Mouse (Mus musculus) yolk sac, embryonic 10.5 days (tissue): ENCODE data around the gene Hmx2.
A peak's percentile ranks its signal among the peaks of the same experiment; 100 is the strongest.

Source experiments
- DNase-seq: peaks from one replicate; pipeline ENCODE4 v3.0.0-alpha.2; 2017; ENCODE audit warnings: low spot score

Gene Hmx2

DNA sequence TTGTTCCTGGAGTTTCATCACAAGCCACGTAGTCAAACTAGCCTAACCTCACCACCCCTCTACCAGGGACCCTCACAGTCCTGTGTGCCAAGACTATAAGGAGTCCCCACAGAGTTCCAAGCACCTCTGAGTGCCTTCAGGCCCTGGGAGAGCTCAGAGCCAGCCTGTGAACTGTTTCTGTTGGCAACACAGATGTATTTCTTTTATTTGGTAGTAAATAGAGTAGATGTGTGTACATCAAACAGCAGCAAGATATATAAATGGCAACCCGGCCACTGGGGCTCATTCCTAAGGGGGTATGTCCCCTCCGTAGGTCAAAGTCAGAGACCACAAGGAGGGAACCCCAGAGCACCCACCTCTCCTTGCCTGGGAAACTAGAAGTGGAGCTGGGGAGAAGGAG lies at the start of gene Hmx2:
Hmx2 (plus strand) TSS at position 301 of the 400 bp plus-strand sequence.
- no peak for DNase-seq

DNA sequence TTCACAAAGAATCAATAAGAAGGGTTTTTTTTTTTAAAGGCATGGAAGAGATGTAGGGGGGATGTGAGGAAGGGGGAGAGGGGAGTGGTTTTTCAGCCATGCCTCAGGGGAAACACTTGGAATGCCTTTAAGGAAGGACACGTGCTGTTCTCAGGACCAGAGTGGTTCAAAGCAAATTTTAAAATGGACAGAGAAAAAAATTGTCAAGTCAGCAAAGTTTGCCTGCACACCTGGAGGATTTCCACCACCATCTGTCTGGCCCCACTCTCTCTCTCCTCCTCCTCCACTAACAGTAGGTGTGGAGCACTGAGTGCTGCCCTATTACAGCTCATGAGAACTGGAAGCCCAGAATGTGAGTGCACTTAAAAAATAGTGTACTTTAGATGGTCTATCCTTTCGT lies 44.8 kb upstream of the Hmx2 start:
- DNase-seq = no peak

DNA sequence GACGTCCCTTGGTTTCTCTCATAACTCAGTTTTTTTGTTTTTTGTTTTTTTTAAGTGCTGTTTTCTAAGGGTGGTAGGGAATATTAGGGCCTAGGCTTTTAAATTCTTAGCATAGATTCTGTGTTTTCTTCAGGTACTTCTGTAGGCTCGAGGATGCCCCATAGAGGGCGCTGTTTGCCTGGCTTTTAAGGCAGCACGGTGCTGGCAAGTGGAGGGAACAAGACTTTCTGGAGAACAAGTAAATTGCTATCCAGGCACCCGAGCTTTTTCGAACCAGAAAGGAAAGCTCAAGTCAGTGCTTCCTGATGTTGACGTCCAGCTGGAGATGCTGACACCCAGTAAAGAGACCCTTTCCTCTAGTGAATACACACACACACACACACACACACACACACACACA lies 8.6 kb upstream of the Hmx2 start:
- peak; percentile 56 for DNase-seq

DNA sequence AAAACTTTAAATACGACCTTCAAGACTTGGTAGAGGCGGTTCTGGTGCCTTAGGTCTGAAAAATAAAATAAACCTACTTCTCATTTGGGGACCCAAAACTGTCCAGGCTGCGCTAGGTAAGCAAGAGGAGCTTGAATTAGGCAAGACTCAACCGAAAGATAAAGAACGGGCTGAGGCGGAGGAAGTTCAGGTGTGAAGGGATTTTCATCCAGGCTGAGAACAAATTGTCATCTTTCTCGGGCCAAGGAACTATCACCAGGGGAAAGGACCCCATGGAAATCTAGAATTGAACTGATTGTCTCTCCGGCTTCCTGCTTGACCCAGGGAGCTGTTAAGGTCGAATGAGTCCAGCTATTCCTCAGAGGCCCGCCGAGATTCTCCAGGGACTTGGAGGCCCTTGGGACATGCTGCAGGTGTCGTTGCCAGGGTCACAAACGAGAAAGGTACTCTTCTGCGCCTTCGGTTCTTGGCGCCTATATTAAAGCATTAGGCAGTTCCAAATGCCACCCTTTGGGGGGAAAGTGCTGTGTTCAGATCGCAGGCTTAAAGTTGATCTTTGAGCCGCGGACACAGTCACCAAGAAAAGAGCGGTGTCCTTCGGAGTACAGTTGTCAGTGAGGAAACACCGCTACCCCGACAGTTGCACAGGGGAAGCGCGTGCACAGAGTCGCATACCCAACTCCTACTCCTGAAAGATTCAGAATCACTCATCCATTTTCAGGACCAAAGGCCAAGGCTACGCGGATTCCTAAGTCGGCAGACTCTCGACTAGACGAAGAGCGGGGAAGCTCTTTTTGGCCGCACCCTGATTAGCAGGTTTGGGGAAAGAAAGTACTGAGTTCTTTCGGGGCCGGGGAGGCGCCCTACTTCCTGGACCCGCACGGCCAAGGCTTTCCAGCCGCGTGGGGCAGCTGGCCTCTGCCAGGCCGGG lies 7.1 kb upstream of the Hmx2 start:
- no peak for DNase-seq

DNA sequence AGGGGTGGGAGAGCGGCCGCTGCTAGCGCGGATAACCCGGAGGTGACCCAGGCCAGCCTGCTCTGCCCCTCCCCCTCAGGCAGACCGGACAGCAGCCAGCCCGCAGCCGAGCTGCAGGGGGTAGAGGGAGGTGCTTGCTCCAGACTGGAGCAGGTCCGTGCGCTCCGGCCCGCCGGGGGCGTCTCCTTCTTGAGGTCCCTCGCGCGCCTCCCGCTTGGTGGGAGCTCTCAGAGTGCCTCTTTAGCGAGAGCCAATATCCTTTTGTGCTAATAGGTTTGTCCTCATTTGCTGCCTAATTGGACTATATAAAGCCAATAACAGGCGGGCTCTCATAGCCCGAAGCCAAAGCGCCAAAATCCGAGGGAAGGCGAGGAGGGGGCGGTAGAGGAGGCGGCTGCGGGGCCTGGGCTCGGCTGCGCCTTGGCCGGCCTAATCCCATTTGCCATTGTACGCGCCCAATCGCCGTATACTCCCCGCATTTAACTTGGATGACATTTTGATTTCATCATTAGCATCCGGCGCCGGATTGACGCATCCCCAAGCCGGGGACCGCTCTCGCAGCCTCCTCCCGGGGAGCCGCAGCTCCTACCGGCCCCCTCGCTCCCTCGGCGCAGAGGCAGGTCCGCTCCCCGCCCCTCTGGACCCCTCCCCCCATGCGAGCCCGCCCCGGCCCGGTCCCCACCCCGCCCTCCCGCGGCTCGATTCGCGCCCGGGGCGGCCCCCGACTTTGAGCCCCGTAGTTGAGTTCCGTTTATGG lies 6.3 kb upstream of the Hmx2 start, which contains the start of gene Hmx3:
Hmx3 (plus strand) TSS at position 753 of the 757 bp plus-strand sequence.
- DNase-seq = peak; percentile 47

DNA sequence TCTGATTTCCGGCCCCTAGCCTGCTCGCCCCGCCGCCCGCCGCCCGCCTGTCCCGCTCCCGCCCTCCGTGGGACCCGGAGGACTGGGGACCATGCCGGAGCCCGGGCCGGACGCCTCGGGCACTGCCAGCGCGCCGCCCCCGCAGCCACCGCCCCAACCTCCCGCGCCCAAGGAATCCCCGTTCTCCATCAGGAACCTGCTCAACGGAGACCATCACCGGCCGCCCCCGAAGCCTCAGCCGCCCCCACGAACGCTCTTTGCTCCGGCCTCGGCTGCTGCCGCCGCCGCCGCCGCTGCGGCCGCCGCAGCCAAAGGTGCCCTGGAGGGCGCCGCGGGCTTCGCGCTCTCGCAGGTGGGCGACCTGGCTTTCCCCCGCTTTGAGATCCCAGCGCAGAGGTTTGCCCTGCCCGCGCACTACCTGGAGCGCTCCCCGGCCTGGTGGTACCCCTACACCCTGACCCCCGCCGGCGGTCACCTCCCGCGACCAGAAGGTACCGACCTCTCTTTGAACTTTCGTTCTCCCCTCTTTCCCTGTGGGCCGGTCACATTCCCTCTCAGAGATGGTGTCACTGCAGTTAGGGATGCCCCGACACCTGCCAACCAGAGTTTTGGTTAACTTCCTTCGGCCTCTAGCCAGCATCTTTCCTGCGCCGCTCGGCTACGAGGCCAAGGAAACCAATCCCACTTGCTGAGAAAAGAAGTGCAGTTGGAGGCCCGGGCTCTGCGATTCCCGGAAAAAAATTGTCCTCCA lies 5.5 kb upstream of the Hmx2 start:
- DNase-seq = no peak

DNA sequence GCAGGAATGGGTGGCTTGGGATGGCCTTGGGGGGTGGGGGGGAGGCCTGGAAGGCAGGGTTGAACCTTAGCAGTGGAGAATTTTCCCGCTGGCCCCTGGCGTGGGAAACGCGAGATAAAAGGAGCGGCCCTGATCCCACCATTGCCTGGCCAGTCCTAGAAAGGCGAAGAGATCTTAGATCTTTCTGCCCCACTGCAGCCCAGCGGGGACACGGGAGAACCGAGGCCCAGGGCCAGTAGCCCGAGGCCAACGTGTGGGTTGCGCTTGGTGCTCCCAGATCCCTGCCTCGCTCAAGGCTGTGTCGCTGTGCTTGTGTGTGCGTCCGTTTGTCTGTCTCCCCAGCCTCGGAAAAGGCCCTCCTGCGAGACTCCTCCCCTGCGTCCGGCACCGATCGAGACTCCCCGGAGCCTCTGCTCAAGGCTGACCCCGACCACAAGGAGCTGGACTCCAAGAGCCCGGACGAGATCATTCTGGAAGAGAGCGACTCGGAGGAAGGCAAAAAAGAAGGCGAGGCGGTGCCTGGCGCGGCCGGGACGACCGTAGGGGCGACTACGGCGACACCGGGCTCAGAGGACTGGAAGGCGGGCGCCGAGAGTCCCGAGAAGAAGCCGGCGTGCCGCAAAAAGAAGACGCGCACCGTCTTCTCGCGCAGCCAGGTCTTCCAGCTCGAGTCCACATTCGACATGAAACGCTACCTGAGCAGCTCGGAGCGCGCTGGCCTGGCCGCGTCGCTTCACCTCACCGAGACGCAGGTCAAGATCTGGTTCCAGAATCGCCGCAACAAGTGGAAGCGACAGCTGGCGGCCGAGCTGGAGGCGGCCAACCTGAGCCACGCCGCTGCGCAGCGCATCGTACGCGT lies 4.7 kb upstream of the Hmx2 start:
- DNase-seq = no peak

DNA sequence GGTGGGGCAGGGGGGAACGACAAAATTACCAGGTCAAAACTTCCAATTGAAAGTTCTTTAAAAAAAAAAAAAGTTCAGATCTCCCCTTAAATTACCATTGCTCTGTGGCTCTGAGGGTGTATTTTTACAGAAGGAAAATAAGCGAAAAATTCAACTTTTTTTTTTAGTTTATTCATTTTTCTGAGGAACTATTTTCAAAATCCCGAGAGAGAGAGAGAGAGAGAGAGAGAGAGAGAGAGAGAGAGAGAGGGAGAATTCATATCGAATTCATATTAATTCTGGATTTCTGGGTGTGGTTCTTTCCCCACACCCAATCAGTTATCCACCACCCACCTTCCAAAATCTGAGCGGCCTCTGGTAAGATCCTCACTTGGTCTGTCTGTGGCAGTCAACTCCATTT lies 3.7 kb upstream of the Hmx2 start:
- no peak for DNase-seq

DNA sequence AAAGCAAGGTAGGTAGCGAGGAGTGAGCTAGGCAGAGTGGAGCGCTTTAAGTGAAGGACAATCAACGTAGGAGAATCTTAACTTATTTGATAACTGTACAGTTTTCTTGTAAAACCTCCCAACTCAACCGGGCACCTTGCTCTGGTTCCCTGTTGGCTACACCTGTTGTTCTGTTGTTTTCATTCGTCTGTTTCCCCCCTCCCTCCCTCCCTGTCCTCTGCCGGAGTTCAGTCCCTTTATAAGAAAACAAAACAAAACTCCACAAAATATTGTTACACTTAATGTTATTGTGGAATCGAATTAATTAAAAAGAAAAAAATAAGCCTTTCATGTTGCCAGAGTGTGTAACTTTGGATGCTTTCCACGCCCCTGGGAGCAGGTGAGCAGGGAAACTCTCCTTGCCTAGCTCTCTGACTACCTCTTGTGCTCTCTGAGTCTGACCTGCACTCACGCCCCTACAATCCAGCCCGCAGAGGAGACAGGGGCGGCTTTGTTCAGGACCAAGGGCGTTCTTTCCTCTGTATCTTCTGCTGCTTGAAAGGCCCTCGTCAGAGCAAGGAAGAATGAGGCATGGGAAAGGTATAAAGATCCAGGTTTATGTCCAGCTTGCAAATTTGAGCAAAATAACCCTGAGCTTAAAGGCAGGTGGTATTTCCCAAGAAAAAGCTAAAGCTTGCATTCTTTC lies 2.7 kb upstream of the Hmx2 start:
- no peak for DNase-seq

DNA sequence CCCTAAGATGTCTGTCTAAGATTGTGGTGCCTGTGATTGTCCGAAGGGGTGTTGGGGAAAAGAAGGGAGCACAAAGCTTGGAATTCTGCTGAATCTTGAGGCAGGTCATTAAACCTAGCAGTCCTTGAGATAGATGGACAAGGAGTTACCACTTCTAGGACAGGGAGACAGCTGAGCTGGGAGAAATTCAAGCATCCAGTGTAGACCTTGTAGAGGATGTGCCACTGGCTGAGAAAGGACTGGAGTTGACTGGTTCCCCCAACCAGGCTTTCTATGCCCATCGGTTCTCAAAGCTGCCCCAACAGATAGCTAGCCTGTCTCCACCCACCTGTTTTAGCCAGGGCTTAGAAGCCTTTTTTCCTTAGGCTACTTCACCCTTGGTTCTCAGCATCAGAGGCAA lies 2.1 kb upstream of the Hmx2 start:
- no peak for DNase-seq

DNA sequence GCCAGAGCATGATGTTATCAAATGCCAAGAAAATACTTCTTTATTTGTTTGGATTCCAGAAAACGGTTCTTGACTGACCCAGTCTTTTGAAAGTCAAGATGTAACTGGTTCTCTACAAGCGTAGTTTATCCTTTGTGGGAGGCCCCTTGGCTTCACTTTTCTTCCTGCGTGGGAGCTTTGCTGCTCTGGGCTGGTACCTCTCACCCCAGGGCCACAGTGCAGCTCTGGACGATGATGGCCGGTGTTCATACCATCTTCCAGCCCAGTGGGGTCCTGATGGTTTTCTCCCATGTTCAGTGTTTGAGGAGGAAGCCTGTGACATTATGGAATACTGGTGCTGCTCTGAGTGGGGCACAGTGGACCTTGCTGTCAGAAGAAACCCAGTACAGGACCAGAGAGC lies 1.1 kb upstream of the Hmx2 start:
- DNase-seq = no peak

DNA sequence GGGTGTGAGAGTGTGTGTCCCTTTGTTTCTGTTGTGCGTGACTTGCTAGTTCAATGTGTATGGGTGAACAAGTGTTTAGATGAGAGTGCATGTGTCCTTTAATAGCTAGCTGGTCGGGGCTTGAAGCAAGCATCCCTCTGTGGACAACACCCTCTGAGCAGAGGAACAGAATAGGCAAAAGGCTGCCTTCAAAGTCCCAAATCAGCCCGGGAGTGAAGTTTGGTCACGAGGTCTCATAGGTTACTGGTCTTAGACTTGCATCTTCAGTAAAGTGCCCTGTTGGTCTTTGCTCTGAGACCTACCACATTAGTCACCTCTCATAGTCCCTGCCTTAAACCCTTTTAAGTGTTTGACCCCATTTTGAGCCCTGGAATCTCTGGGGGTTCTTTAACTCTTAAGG lies 2.9 kb downstream of the Hmx2 start:
- no peak for DNase-seq

DNA sequence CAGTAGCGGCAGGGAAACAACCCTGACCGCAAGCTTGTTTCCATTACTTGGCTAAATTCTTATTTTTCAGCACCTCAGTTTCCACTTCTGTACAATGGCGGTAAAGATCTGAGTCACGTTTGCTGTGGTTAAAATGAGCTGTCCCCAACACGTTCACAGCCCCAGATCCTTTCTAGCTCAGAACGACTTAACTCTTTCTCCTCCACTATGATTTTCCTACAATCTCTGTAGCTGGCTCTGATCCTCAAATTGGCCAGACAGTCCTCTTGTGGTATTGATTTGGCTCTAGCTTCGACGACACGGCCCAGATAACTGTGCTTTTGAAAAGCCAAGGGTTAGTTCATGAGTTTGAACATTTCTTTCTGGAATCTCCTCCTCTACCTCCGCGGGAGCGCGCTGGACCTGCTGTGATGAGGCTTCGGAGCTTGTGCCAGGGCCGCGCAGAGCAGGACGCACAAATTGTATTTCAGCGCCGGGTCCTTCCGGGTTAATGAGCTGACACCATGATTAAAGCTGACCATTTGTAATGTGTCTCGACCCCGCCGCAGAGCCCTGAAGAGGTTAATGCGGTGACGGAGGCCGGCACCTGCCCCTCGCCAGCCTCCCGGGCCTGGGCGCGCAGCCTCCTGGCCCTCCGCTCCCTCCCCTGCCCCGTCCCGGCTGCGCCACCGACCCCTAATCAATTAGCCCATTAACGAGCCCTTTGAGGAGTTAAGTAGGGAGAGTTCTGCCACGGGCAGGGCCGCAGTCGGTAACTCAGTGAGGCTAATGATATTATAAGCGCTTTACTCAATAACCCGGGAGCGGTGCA lies 3.6 kb downstream of the Hmx2 start:
- DNase-seq = no peak

DNA sequence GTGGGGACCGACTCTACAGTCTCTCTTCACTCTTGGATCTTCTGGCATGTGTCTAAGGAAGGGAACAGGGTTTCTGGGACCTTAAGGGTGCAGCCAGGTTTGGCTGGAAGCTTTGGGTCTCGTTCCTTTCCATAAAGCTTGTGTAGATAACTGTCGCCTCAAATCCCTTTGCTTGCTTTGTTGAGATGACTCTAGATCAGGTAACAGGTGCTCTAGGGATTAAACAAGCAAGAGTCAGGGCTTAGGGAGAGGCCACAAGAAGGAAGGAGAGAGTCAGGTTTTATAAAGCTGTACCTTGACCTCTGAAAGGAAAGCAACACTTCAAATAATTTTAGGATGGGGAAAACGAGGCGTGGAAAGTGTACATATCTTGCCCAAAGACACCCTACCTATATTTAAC lies 4.2 kb downstream of the Hmx2 start:
- no peak for DNase-seq

DNA sequence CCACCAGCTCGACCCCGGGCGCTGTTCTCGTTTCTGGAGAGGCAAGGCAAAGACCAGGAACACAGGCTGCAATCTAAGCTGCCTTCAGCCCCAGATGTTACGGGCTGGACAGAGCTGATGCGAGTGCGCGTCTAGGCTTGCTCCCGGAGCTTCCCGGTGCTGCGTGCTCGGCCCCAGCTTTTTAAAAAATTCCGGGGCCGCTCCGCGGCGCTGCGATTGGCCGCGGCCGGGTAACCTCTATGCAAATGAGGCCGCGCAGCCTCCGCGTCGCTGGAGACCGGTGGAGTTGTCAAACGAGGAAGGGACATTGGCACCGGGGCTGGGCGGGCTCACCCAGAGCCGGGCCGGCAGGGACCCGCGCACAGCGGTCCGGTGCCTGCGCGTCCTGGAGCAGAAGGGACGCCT lies 5.2 kb downstream of the Hmx2 start:
- no peak for DNase-seq

DNA sequence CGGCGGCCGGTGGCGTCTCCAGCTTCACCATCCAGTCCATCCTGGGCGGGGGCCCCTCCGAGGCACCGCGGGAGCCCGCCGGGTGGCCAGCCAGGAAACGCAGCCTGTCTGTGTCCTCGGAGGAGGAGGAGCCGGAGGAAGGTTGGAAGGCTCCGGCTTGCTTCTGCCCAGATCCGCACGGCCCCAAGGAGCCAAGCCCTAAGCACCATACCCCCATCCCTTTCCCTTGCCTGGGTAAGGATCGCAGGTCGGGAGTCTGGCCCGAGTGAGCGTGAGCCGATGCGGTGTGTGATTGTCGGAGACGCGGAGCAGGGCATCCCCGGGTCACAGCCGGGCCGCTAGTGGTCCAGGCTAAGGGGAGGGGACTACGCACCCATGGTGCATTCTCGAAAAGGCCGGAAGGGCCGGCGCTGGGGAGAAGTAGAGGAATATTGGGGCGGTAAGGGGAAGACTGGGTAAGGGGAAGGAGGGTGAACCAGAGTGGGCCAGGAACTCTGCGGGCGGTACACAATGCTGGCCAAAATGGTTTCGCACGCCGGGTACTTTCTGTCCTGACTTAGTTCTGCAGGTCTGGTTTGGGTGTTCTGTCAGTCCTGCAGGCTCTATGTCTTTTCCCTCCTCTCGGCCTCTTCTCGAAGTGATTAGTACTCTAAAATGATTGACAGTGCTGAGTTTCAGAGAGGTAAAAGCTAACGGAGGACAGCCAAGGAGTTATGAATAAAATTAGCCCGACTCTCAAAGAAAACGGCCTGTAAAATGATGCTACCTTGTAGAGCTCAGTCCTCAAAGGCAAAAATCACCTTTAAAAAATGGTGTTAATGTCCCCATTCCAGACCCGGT lies 6.0 kb downstream of the Hmx2 start:
- no peak for DNase-seq

DNA sequence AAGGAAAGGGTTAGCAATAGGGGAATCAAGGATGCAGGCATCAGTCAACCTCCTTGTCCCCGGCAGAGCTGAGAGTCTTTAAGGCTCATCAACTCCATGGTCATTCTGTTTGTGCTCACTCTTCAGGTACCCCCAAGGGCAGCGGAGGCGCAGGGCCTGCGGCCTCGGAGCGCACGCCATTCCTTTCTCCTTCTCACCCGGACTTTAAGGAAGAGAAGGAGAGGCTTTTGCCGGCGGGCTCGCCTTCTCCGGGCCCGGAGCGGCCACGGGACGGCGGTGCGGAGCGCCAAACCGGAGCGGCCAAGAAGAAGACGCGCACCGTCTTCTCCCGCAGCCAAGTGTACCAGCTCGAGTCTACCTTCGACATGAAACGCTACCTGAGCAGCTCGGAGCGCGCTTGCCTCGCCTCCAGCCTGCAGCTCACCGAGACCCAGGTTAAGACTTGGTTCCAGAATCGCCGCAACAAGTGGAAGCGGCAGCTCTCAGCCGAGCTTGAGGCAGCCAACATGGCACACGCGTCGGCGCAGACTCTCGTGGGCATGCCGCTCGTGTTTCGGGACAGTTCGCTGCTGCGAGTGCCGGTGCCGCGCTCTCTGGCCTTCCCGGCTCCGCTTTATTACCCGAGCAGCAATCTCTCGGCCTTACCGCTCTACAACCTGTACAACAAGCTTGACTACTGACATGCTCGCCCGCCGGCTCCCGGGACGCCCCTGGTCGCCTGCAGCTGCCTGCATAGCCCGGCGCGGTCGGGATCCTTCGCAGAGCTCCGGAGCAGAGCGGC lies 6.9 kb downstream of the Hmx2 start:
- peak; percentile 44 for DNase-seq

DNA sequence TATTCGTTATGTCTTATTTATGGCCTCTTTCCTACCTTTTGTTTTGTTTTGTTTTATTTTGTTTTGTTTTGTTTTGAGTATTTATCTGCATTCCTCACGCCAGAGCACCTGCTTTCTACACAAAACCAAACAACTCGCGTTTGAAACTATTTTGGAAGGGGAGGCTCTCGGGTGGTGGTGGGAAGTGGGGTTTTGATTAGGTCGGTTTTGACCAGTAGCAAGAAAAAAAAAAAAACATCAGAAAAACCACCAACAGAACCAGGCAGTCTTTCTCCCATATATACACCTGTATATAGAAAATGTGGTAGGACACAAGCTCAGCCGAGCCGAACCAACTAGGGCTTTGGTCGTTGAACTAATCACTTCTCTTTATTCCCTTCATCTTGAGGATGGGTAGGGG lies 7.5 kb downstream of the Hmx2 start:
- DNase-seq = no peak
